Comparison of ENCODE assay signal across 19 mouse cellular contexts in the genomic region with DNA sequence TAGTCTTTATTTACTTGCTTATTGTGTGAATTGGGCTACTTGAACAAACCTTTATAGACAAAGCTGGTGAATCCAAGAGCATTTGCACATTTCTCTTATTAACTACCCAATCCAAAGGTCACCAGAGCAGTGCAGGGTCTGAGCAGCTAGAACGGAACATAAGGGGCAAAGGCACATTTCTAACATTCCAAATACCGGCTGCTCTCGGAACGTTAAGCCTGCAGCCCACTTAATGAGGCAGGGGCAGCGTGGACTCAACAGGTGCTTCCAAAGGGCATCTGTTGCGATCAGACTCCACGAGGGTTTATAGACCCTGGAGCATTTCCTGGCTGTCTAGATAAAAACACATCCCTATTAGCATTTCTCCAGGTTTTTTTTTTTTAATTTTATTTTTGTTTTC.
A peak's percentile ranks its signal among the peaks of the same experiment; 100 is the strongest.
DNase-seq lines count a peak whose midpoint lies in the region; ATAC-seq and TF ChIP-seq lines count a peak whose summit lies in the region.
"Had no signal": no experiment of that assay in that cellular context is flagged by ENCODE, and none has a peak within 500 bp of the region (broad histone marks: within the 10 kb centered on the region; RNA-seq: fewer than 3 reads in every experiment).

No protein-coding gene starts in this region.

- no peaks in the 10 kb centered on the region for H3K27me3 ChIP-seq in limb, embryonic 10.5 days (ENCODE audit: low read depth, poor library complexity, severe bottlenecking)
- no peaks in the 10 kb centered on the region for H3K27me3 ChIP-seq in liver, embryonic 11.5 days (replicated peaks; ENCODE audit: control insufficient read depth, insufficient read depth, low read length)
- H3K27me3 ChIP-seq: CH12.LX; embryonic facial prominence, embryonic 13.5 days; neural tube, embryonic 15.5 days had no signal

- H3K36me3 ChIP-seq in limb, embryonic 10.5 days: no peaks in the 10 kb centered on the region
- no peaks in the 10 kb centered on the region for H3K36me3 ChIP-seq in liver, embryonic 11.5 days (ENCODE audit: control insufficient read depth, insufficient read depth, low read length)
- H3K36me3 ChIP-seq: embryonic facial prominence, embryonic 13.5 days; forebrain, embryonic 10.5 days; midbrain, embryonic 10.5 days; neural tube, embryonic 15.5 days had no signal

- no peak overlapping the region for H3K9ac ChIP-seq in liver, embryonic 11.5 days (ENCODE audit: low read depth, low read length)
- H3K9ac ChIP-seq: embryonic facial prominence, embryonic 13.5 days; liver, embryonic 14.5 days; neural tube, embryonic 15.5 days had no signal

- no peak for DNase-seq in gastrocnemius, adult 2 months
- DNase-seq in gastrocnemius, adult 18-20 months (ENCODE audit: low spot score): no peak
- DNase-seq in embryo, embryonic 10.5 days (ENCODE audit: low spot score): peak; percentile 36
- DNase-seq in kidney, adult 8-10 months: peak; percentile 45 to 69
- DNase-seq in limb, embryonic 10.5 days (ENCODE audit: low spot score): peak; percentile 35
- no peak for DNase-seq in liver, embryonic 11.5 days (ENCODE audit: low spot score)
- DNase-seq in cerebellum, postnatal 10 days: no peak
- DNase-seq: adrenal gland, postnatal 36 days; cerebellum, adult 9-11 months; layer of hippocampus, adult 9-11 months; lung, postnatal 10 days; thymus, postnatal 4 days had no signal

- H3K4me1 ChIP-seq in limb, embryonic 10.5 days: peaks cover 10% of the 10 kb centered on the region; the same call in 1 of the 2 replicates
- no peaks in the 10 kb centered on the region; the same call in 1 of the 2 replicates for H3K4me1 ChIP-seq in liver, embryonic 11.5 days (replicated peaks; ENCODE audit: control insufficient read depth, insufficient read depth, low read length)
- H3K4me1 ChIP-seq: embryonic facial prominence, embryonic 13.5 days; neural tube, embryonic 15.5 days had no signal

- TF ChIP-seq CTCF in gastrocnemius, adult 2 months (IDR thresholded peaks at IDR 0.05): no peak

- no peak overlapping the region for H3K4me2 ChIP-seq in liver, embryonic 11.5 days
- H3K4me2 ChIP-seq: embryonic facial prominence, embryonic 13.5 days; neural tube, embryonic 15.5 days had no signal

- no peaks in the 10 kb centered on the region for H3K9me3 ChIP-seq in limb, embryonic 10.5 days (replicated peaks)
- no peaks in the 10 kb centered on the region for H3K9me3 ChIP-seq in liver, embryonic 11.5 days (ENCODE audit: control insufficient read depth, low read length)
- H3K9me3 ChIP-seq: embryonic facial prominence, embryonic 13.5 days; forebrain, embryonic 10.5 days; midbrain, embryonic 10.5 days; neural tube, embryonic 15.5 days had no signal

- WGBS in limb, embryonic 10.5 days: 32% methylated on average over 7 of the region's 7 CpGs
- 63% methylated on average over 7 of the region's 7 CpGs for WGBS in liver, embryonic 11.5 days

- intact Hi-C loops in gastrocnemius, adult 2 months (cut with DNase I): no loop called here

- no peak overlapping the region for H3K4me3 ChIP-seq in gastrocnemius, adult 2 months
- no peak overlapping the region for H3K4me3 ChIP-seq in limb, embryonic 10.5 days
- no peak overlapping the region for H3K4me3 ChIP-seq in liver, embryonic 11.5 days (ENCODE audit: low read depth, low read length)
- H3K4me3 ChIP-seq: embryonic facial prominence, embryonic 13.5 days; forebrain, embryonic 10.5 days; midbrain, embryonic 10.5 days; neural tube, embryonic 15.5 days had no signal

- peak overlapping the region; percentile 88 for H3K27ac ChIP-seq in gastrocnemius, adult 2 months
- no peak overlapping the region for H3K27ac ChIP-seq in limb, embryonic 10.5 days
- no peak overlapping the region for H3K27ac ChIP-seq in liver, embryonic 11.5 days (ENCODE audit: low read depth, low read length)
- H3K27ac ChIP-seq: embryonic facial prominence, embryonic 13.5 days; forebrain, embryonic 10.5 days; liver, embryonic 14.5 days; midbrain, embryonic 10.5 days; neural tube, embryonic 15.5 days had no signal

- ATAC-seq in cerebellum, adult (ENCODE audit: insufficient number of reproducible peaks, low FRiP score, low TSS enrichment): no peak
- no peak for ATAC-seq in liver, embryonic 11.5 days (replicated peaks; ENCODE audit: low FRiP score)

Comparison
In these comparisons a context has a peak if more than half of its experiments do, and no peak if none do; other contexts are left out.
1. DNase-seq: peak in embryo, embryonic 10.5 days (single experiment), kidney, adult 8-10 months (2 of 2) and limb, embryonic 10.5 days (single experiment); none in gastrocnemius, adult 2 months (single experiment), gastrocnemius, adult 18-20 months (single experiment), liver, embryonic 11.5 days (single experiment) and cerebellum, postnatal 10 days (0 of 2).